Mouse (Mus musculus) erythroid progenitor cell, adult 5-6 weeks (primary cell): ENCODE measurements at regions not wholly inside any gene's neighbourhood (a gene's known extent, or its start where the extent isn't known, plus 50 kb on each side); places are given as distances from the start of the nearest gene placed in this dataset.

ENCODE experiments used
- ATAC-seq: replicated peaks from 2 replicates; pipeline ENCODE4 v1.8.0; 2016; ENCODE audit warnings: moderate number of reproducible peaks, mild to moderate bottlenecking, moderate TSS enrichment, inconsistent platforms; ENCODE audit not compliant: poor library complexity, low FRiP score, severe bottlenecking

DNA sequence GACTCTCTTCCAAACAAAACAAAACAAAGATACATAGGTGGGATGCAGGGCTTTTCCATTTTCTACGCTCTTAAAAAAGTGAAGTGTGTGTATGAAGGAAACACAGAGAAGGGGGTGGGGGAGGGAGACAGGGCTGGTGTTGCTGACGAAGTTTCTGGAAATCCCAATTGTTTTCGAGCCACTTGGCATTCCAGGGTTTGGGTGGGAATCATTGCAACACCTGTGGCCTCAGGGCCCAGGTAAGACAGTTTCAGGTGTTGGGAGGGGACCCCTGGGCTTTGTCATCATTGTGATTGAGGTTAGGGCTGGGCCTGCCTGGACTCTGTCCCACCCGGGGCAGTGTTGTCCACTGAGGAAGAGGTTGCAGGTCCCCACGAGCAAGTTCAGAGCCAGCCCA, 108.8 kb upstream of the Ccnd1 start:
- no peak for ATAC-seq

DNA sequence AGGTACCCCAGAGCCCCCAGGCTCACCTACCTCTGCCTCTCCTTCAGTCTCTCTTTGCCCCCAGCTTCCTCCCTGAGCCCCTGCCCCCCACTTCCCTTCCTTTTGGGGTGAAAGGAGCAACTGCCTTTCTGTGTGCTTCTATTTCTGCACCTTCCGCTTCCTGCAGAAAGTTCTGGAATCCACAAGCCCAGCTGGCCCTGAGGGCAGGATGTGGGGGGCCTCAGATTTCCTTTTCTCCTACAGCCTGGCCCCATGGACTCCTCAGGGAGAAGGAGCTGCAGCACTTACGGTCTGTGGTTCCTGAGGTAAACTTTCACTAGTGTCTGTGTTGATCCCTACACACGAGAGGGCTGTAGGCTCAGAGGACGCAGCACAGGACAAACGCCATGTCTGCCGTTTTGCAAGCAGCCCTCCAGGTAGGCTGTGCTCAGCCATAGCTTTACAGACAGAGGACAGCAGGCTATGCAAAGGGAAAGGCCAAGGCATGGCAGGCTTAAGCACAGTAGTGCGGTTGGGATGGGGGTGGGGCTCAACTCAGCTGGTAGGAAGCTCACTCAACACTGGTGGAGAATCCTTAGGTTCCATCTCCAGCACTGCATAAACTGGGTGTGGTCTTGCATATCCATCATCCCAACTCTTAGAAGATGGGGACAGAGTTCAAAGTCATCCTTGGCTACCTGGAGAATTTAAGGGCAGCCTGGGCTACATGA, 108.2 kb upstream of the Ccnd1 start:
- no peak for ATAC-seq

DNA sequence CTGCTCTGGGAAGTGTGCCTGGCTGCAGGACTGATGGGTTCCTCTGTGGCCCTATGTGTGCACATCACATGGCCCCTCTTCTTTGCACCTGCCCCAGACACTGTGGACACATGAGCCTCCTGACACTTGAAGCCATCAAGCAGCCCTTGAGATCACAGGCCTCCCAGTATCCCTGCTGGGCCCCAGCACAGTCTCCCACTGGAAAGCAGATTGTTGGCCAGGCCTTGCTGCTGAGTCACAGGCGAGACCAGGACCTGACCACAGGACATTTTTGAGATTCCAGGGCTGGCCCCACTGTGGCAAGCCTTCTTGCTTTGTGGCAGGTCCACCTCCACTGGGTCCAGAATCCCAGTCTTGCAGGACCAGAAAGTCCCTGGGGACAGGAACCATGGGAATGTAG, 105.5 kb upstream of the Ccnd1 start:
- ATAC-seq = no peak

DNA sequence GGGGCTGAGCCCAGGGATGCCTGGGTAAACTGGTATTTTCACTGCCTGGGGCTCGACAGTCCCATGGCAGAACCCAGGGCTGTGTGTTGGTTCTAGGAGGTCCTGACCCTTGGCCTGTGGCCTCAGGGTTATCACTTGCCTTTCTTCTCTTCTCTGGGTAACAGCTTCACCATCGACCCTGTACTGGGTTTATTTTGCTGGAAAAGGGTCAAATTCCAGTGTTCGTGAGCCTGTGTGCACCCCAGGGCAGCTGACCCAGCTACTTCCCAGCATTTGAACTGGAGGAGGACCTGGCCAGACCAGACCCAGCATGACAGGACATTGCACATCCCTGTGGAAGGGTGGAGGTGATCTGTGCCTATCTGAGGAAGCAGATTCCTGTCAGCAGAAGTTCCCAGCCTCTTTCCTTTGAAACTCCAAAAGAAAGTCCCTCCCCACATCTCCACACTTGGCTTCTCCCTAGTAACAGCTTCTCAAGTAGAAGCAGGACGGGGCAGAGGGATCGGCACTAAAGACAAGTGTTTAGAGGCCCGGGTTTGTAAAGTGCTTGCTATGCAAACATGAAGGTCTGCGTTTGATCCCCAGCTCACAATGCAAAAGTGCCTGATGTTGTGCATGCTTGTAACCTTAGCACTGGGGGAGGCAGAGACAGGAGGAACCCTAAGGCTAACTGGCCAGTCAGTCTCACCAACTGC, 103.9 kb upstream of the Ccnd1 start:
- ATAC-seq = no peak

DNA sequence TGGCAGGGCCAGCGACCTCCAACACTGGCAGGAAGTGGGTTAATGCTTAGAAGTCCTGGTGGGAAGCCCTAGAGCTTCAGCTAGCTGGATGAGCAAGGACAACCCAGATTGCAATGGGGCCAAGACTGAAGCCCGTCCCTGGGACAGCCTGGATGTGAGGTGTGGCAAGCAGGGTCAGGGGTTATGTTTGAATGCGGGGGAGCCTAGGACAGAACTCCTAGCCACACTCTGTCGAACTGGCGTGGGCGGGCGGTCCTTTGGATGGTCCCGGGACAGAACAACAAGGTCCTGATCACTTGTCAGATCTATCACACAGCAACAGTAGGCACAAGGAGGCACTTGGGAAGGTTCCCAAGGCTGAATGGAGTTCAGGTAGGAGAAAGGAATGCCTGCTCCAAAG, 101.1 kb upstream of the Ccnd1 start:
- no peak for ATAC-seq

DNA sequence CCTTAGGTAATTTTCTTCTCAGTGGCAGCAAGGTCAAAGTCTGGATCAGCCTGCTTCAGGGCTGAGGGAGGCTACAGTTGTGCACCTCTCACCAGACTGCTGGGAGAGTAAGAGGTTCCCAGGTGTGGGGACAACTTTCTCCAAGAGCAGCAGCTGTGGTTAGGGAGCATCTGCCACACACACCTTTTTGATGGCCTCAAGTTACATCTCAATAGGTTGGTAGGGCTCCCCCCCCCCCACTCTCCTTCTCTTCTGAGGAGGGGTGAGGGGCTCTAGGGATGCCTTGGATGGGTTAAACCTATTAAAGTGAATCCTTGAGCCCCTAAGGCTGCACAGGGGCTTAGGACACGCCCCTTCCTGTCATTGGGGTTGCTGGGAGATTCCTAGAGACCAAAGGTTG, 94.7 kb upstream of the Ccnd1 start:
- no peak for ATAC-seq

DNA sequence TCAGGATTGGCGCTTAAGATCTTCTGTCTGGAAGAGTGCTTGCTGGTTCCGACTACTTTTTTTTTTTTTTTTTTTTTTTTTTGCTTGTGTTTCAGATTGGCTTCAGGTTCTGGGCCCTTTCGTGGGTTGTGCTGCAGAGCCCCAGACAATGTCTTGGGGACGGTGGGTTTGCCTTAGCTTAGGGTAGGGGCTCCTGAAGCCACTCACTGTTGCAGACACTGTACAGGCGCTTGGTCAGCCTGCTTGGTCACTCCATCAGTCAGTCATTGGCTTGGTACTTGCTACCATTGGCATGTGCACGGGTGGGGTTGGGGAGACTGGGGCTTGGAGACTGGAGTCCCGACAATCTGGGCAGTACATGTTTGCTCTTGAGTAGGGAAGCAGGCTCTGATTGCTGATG, 91.5 kb upstream of the Ccnd1 start:
- no peak for ATAC-seq

DNA sequence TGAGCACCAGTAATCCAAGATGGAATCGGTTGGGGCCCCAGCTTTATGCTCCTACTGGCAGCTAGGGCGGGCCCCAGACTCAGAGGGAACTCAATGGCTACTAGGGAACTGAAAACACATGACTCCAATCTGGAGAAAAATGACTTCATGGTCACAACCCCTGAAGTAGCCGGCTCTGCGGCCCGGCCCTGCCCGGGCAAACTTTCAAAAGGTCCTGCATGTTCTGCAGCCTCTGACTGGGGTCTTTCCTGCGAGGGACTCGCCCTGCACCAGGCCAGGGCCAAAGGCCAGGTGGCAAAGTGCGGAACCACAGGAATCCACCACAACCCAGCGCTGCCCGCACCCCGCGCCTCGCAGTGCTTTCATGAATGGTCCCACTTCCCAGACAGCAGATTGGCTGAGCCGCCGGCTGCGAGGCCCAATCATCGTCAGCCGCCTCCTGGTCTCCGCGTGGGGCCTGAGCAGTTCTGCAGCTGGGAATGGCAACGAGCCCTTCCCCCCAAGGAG, 91.0 kb upstream of the Ccnd1 start:
- ATAC-seq = no peak

DNA sequence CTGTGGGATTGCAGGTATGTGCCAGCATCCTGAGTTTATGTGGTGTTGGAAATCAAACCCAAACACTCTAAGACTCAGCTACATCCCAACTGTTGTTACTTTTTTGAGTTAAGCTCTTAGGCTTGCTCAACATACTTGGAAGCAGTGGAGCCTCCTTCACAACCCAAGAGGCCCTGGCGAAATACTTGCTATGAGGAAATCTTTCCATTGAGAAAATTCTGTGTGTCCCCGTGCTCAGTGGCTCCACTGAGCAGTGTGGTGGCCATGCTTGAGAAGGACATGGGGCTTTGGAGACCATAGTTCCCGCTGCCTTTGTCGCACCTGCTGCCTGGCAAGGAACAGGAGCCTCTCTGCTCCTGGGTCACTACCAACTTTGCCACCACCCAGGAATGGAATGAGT, 89.9 kb upstream of the Ccnd1 start:
- ATAC-seq = no peak

DNA sequence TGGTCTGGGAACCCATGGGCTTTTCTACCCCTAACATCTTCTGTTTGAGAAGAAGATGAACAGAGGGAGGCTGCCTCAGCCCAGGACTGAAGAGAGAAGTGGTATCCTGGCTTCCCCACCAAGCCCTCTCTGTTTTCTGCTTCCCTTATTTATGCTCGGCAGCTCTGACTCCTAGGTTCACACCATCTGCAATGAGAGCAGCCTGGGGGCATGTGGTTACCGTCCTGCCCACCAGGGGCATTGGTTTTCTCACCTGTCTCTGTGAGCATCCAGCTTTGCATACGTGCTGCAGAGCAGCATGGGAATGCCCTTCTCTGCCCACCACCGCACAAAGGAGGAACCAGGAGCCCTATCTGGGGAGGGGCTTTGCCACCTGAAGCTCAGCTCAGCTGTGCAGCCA, 89.4 kb upstream of the Ccnd1 start:
- no peak for ATAC-seq

DNA sequence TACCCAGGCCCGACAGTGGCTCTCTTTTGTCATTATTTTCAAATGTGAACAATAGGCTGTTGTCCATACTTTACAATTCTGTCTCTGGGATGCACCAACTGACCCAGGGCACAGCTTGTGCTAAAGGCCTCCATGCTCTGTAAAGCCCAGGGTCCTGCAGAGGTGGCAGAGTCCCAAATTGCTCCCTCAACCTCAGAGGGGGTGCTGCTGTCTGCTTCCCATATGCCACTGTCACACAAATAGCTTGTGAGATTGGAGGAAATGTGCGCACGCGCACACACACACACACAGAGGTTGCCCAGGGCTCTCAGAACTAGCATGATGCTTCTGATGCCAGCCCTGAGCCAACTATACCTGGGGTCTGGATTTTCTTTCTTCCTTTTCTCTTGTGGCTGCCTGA, 87.3 kb upstream of the Ccnd1 start:
- no peak for ATAC-seq

DNA sequence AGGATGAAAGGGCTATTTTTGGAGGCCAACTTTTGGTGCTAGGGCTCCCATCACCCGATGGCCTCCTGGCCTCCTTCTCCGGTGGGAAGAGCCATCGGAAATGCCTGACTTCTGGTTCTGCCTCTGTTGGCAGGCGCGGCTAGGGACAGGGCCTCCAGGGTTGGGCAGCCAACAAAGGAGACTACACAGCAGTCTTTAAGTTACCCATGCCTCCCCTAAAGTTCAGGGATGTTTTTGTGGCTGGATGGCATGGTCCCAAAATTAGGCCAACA, 86.2 kb upstream of the Ccnd1 start:
- no peak for ATAC-seq

DNA sequence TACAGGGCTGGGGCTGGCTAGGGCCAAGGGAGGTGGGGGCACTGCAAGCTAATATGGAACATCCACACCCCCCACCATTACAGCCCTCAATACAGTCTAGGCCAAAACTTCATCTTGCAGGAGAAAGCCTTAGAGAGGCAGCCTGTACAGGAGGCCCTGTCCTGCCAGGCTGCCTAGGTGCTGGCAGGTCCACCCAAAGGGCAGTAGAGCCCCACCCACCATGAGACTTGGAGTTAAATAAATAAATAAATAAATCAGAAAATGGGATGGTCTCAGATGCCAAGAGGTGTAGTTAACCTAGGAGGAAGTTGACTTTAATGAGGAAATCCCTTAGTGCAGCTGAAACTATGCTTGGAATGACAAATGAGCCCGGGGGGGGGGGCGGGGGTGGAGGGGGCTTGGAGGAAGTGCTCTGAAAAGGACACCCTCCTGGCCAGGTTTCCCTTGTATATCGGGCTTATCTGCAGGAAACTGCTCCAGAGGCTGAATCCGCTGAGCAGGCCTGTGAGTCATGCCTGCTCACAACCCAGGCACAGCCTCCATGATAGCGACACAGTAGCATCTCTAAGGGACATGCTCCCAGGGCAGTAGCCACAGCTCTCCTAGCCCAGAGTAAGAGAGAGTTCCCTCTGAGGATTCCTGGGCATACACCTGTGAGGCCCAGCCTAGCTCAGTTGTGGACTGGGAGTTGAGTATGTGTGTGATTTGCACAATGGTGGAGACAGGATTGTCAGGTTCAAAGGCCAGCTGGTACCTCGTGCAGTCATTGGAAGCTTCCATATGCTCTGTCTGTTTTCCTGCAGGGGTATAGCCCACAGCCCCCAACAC, 85.7 kb upstream of the Ccnd1 start:
- no peak for ATAC-seq

DNA sequence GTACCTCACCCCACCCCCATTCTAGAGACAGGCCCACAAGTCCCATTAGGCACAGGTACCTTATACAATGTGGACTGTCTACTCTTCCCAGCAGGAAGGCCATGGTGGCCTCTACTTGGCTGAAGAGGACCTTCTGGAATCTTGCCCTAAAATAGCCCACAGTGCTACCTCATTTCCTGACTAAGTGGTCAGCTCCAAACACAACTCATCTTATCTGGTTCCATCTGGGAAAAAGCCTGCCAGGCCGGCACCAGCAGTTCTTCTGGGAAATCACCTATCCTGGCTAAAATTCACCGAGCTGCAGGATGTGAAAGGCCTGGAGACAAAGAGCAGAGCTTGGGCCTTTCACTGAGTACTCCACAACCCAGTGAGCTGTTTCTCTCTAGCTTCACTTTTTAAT, 84.9 kb upstream of the Ccnd1 start:
- no peak for ATAC-seq

DNA sequence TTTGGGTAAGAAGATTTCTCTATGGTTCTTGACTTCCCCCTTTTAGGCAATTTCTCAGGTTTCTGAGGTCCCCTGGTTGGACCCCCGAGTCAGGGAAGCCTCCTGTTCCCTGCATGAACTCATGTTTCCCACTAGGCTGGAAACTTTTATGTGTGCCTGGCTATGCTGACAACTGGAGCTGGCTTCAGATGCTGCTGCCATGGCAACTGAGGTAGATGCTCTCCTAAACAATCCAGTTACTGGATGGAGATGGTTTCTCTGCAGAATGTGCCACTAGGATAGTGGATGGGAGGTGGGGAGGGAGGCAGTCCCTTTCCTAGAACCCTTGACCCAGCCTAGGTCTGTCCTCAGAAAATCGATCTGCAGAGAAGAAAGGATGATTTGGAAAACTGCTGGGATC, 79.4 kb upstream of the Ccnd1 start:
- no peak for ATAC-seq

DNA sequence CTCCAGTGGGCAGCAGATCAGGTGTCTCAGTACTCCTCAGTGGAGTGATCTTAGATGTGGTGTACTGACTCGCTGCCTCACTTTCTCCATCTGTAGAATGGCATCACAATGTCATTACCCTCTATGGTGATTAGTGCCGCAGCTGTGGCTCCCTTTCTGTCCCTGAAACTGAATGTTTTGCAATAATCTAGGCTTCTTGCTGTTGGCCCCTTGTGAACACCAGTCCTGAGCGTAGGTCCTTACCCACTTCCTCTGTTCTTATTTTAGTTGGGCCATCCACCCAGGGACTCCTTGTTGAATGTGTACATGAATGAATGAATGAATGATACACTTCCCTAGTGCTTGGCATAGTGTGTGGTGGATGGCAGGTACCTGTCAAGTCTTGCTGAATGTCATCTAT, 78.4 kb upstream of the Ccnd1 start:
- ATAC-seq = no peak

DNA sequence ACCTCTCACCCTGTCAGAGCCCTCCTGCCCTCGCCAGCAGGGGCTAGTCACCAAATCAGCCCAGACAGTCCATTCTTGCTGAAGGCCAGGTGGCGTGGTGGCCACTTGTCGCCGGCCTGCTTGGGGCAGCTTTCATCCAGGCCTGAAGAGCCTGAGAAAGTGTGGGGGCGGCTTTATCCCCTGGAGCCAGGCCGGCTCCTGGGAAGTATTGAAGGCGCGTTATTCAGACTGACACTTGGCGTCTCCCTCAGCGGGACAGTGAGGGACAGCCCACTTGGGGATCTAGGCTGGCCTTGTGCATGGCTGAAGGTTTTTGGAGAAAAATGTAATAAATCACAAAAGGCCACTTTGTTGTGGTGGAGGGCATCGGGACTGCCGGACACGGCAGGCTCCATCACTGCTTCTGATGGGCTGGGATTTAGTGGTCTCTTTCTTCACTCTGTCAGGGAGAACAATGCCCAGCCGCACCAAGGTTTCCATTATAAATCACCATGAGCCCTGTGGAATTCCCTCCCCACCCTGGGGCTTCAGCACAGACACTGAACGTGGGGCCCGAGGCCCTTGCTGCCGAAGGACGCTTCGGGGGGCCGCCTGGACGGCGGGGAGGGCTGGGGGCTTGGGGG, 75.8 kb upstream of the Ccnd1 start:
- no peak for ATAC-seq

DNA sequence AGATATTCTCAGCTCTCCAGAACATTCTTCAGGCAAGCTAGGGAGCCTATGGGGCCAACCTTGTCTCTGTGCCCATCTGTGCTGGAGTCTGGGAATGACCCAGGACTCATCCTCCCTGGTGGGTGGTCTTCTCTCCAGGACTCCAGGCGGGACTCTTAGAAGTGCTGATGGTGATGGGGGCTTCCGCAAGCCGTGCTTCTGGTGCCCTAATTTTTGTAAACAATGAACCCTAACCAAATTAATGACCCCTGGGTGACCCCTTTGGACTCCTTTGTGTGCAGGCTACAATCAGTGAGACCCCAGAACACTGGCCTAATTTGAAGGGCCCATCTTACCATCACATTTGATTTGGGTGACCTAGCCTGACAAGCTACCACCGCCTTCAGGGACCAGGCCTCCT, 71.0 kb upstream of the Ccnd1 start:
- ATAC-seq = no peak

DNA sequence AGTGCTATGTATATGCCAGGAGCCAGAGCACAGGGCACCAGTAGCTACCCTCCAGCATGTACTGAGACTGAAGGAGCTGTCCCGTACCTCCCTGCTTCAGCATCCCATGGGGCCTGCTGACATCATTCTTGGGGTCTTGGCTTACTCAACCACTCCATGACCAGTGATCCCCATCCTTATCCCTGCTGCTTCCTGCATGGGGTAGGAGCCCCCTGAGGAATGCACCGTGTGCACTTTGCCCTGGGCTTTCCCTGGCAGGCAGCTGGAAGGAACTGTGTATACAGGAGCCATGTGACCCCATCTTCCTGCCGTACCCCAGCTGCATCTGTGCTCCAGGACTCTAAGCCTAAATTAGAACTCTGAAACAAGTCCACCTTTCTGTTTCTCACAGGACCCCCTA, 70.3 kb upstream of the Ccnd1 start:
- ATAC-seq = no peak

DNA sequence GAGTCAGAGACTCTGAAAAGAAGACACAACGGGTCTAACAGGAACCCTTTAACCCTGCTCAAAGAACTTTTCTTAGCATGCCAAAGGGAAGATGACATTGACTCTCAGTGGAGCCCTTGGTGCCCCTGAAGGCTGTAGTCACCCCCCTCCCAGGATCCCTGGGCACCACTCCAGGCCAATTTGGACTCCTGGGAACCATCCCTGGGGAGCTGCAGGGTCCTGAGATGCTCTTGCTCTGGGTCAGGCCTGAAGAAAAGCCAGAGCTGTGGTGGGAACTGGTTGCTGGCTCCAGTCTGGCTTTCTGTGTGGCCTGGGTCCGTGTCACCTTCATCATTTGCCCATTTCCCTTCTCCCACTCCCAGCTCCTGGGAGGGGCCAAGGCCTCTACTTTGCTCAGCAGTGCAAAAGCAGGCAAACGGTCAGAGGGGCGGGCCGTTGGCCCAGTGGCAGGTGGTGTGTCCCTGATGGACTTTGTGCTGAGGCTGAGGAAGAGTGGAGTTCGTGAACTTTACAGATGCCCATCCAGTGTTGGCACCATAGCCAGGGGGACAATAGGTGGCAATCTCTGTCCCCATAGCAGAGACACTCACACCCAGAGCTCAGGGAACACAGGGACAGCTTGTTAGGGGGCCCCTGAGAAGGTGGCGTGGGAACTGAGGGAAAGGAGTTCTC, 69.1 kb upstream of the Ccnd1 start:
- no peak for ATAC-seq
